Mouse (Mus musculus) ES-Bruce4 (cell line): Measurements from ENCODE around the gene Wbp2.

ENCODE experiments used
- CTCF ChIP-seq: IDR thresholded peaks from one replicate; pipeline ENCODE4 v1.8.1; 2011; ENCODE audit warnings: low read depth, low read length
- EP300 ChIP-seq: IDR thresholded peaks from 2 replicates; pipeline ENCODE4 v1.6.1; 2011; ENCODE audit warnings: low read depth, low read length; ENCODE audit not compliant: insufficient read depth

- TF ChIP-seq CTCF (no peak), EP300 (no peak)
These were observed 18.3 kb upstream of the Wbp2 start for GRCm38 (mm10) chr11:116105065-116105464.
